Mouse (Mus musculus) lung, postnatal 0 days (tissue): ENCODE measurements at regions not wholly inside any gene's neighbourhood (a gene's known extent, or its start where the extent isn't known, plus 50 kb on each side); places are given as distances from the start of the nearest gene placed in this dataset.

Source experiments
- CTCF ChIP-seq: IDR thresholded peaks from 2 replicates; pipeline ENCODE4 v1.5.1; 2016; ENCODE audit warnings: antibody characterized with exemption, mild to moderate bottlenecking
- EP300 ChIP-seq: IDR thresholded peaks from 2 replicates; pipeline ENCODE4 v1.6.1; 2016; ENCODE audit warnings: antibody characterized with exemption, mild to moderate bottlenecking, control low read depth

- TF ChIP-seq CTCF (no peak), EP300 (no peak)
Observed at GRCm38 (mm10) chr1:193668841-193669240, 298.7 kb upstream of the Camk1g start.
